Mouse (Mus musculus) right cerebral cortex, postnatal 14 days (tissue): ENCODE results near the gene Vnn3.

Experiments
- DNase-seq: peaks from one replicate; pipeline ENCODE4 v3.0.0; 2022

Gene Vnn3

GRCm38 (mm10) chr10:23894601-23895349, 43.5 kb downstream of the Vnn3 start, which contains the start of gene Vnn1:
Gene Vnn1, plus strand, starts transcription at chr10:23894688.
- no peak for DNase-seq

- no peak for DNase-seq
Observed at GRCm38 (mm10) chr10:23895376-23895775, 44.1 kb downstream of the Vnn3 start.

GRCm38 (mm10) chr10:23901119-23901518, 49.9 kb downstream of the Vnn3 start:
- no peak for DNase-seq

- DNase-seq = no peak
Observed at GRCm38 (mm10) chr10:23905661-23906060, 54.4 kb downstream of the Vnn3 start.
